Mouse (Mus musculus): Measurements from ENCODE around the gene Ank2.

Ank2 gene

GRCm38 (mm10) chr3:126971531-126971930 is 527.6 kb downstream of the Ank2 start:
- DNase-seq = no peak

- DNase-seq = no peak
These were observed 530.4 kb downstream of the Ank2 start for GRCm38 (mm10) chr3:126968721-126969120.

GRCm38 (mm10) chr3:126965767-126966166 is 533.4 kb downstream of the Ank2 start:
- DNase-seq = no peak

- DNase-seq = no peak
These were observed 536.8 kb downstream of the Ank2 start for GRCm38 (mm10) chr3:126962326-126962725.

- DNase-seq = no peak
These were observed 546.5 kb downstream of the Ank2 start for GRCm38 (mm10) chr3:126952698-126953097.

GRCm38 (mm10) chr3:126946591-126946990 is 552.6 kb downstream of the Ank2 start:
- no peak for DNase-seq

- DNase-seq = no peak
These were observed 554.3 kb downstream of the Ank2 start for GRCm38 (mm10) chr3:126944838-126945237.

GRCm38 (mm10) chr3:126944081-126944480 is 555.1 kb downstream of the Ank2 start:
- DNase-seq = no peak

GRCm38 (mm10) chr3:126940452-126940851 is 558.7 kb downstream of the Ank2 start:
- DNase-seq = no peak

GRCm38 (mm10) chr3:126931884-126932506 is 567.2 kb downstream of the Ank2 start:
- DNase-seq = peak; percentile 45

GRCm38 (mm10) chr3:126923575-126924382 is 575.4 kb downstream of the Ank2 start:
- no peak for DNase-seq

- DNase-seq = no peak
These were observed 577.2 kb downstream of the Ank2 start for GRCm38 (mm10) chr3:126921941-126922340.

- no peak for DNase-seq
These were observed 578.9 kb downstream of the Ank2 start for GRCm38 (mm10) chr3:126920296-126920695.

- no peak for DNase-seq
These were observed 580.2 kb downstream of the Ank2 start for GRCm38 (mm10) chr3:126918805-126919473.

- DNase-seq = no peak
These were observed 582.8 kb downstream of the Ank2 start for GRCm38 (mm10) chr3:126916381-126916780.

GRCm38 (mm10) chr3:126903543-126903942 is 595.6 kb downstream of the Ank2 start:
- peak; percentile 79 for DNase-seq

GRCm38 (mm10) chr3:126886644-126887043 is 612.5 kb downstream of the Ank2 start:
- DNase-seq = no peak

GRCm38 (mm10) chr3:126886090-126886489 is 613.1 kb downstream of the Ank2 start:
- DNase-seq = no peak

GRCm38 (mm10) chr3:126878233-126878632 is 620.9 kb downstream of the Ank2 start:
- no peak for DNase-seq
